Mouse (Mus musculus) thymus, postnatal 25 days (tissue): ENCODE results near the gene Uvrag.

ENCODE experiments used
- DNase-seq: peaks from one replicate; pipeline ENCODE4 v3.0.0; 2022

Gene Uvrag

DNA sequence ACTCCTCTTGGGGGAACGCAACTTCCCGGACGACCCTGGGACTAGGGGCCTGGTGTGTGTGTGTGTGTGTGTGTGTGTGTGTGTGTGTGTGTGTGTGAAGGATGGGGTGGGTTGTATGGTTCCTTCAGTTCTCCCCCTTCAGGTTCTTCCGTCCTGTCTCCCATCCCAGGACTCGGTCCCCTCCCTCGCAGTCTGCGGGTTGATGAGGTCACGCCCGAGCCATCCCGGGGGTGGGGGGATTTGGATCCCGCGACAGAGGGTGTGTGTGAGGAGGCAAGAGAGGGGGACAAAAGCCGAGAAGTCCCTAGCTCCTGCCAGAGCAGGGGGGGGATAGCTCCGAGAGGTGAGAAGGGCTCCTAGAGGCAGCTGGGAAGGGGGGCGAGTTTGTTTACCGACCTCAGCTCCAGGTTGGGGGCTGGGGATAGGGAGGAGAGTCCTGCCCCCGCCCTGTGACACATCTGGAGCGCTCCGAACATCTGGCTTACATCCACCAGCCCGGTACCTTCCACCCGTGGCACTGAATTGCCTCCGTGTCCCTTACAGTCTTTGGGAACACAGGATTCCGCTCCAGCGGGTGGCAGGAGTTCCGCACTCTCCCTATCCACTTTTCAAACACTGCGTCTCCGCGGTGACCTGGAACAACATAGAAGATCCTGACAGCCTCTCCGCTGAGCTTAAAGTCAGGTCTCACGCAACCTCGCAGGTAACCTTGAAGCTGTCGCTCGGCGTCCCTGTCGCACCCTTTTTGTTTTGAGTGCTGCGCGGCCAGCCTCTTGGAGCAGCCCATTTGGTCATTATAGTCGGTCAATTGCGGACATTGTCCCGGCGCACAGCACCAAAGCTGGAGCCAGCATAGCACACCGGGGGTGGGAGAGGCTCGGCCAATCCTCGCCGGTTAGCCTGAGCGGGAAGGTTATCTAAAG, 305.2 kb downstream of the Uvrag start:
- DNase-seq = peak; percentile 6
